Mouse (Mus musculus): ENCODE measurements around the gene Dad1.

The Dad1 gene

GRCm38 (mm10) chr14:54206750-54207550 lies 47.0 kb downstream of the Dad1 start:
- DNase-seq (ENCODE audit: low read depth, low spot score), result no peak

- no peak for DNase-seq (ENCODE audit: low read depth, low spot score)
Observed at GRCm38 (mm10) chr14:54206309-54206708, 47.6 kb downstream of the Dad1 start.

- DNase-seq (ENCODE audit: low read depth, low spot score), result no peak
Observed at GRCm38 (mm10) chr14:54205904-54206303, 48.0 kb downstream of the Dad1 start.

GRCm38 (mm10) chr14:54204786-54205185 lies 49.1 kb downstream of the Dad1 start:
- DNase-seq (ENCODE audit: low read depth, low spot score), result no peak

- DNase-seq (ENCODE audit: low read depth, low spot score), result no peak
Observed at GRCm38 (mm10) chr14:54204311-54204710, 49.6 kb downstream of the Dad1 start.

GRCm38 (mm10) chr14:54203776-54204175 lies 50.1 kb downstream of the Dad1 start:
- no peak for DNase-seq (ENCODE audit: low read depth, low spot score)

- no peak for DNase-seq (ENCODE audit: low read depth, low spot score)
Observed at GRCm38 (mm10) chr14:54203207-54203606, 50.7 kb downstream of the Dad1 start.

- no peak for DNase-seq (ENCODE audit: low read depth, low spot score)
Observed at GRCm38 (mm10) chr14:54200363-54200762, 53.5 kb downstream of the Dad1 start.

GRCm38 (mm10) chr14:54199662-54200061 lies 54.2 kb downstream of the Dad1 start:
- DNase-seq (ENCODE audit: low read depth, low spot score), result no peak

GRCm38 (mm10) chr14:54197740-54198139 lies 56.2 kb downstream of the Dad1 start:
- no peak for DNase-seq (ENCODE audit: low read depth, low spot score)

GRCm38 (mm10) chr14:54195838-54196423 lies 58.0 kb downstream of the Dad1 start:
- no peak for DNase-seq (ENCODE audit: low read depth, low spot score)

GRCm38 (mm10) chr14:54193354-54194133 lies 60.4 kb downstream of the Dad1 start:
- no peak for DNase-seq (ENCODE audit: low read depth, low spot score)

GRCm38 (mm10) chr14:54192462-54192847 lies 61.4 kb downstream of the Dad1 start:
- DNase-seq (ENCODE audit: low read depth, low spot score), result peak; percentile 7

GRCm38 (mm10) chr14:54191594-54192461 lies 62.1 kb downstream of the Dad1 start:
- no peak for DNase-seq (ENCODE audit: low read depth, low spot score)

- DNase-seq (ENCODE audit: low read depth, low spot score), result no peak
Observed at GRCm38 (mm10) chr14:54191026-54191390, 62.9 kb downstream of the Dad1 start.

- DNase-seq (ENCODE audit: low read depth, low spot score), result no peak
Observed at GRCm38 (mm10) chr14:54190305-54191025, 63.4 kb downstream of the Dad1 start.

GRCm38 (mm10) chr14:54189255-54189654 lies 64.6 kb downstream of the Dad1 start:
- no peak for DNase-seq (ENCODE audit: low read depth, low spot score)

GRCm38 (mm10) chr14:54187211-54187610 lies 66.7 kb downstream of the Dad1 start:
- no peak for DNase-seq (ENCODE audit: low read depth, low spot score)
